Comparison of ENCODE assay signal across 26 mouse cellular contexts in genomic region chr9:53068166-53068565, GRCm38 (mm10).
"Had no signal": no experiment of that assay in that cellular context is flagged by ENCODE, and none has a peak within 500 bp of the region (broad histone marks: within the 10 kb centered on the region; RNA-seq: fewer than 3 reads in every experiment).

No protein-coding gene starts in this region.

- ATAC-seq: hindbrain, postnatal 0 days; intestine, embryonic 16.5 days had no signal

- H3K27me3 ChIP-seq: heart, embryonic 13.5 days; heart, embryonic 15.5 days; hindbrain, embryonic 13.5 days; hindbrain, embryonic 15.5 days; kidney, embryonic 15.5 days; limb, embryonic 13.5 days; limb, embryonic 15.5 days had no signal

- H3K9ac ChIP-seq: heart, embryonic 13.5 days; heart, embryonic 15.5 days; hindbrain, embryonic 13.5 days; hindbrain, embryonic 15.5 days; kidney, embryonic 15.5 days; limb, embryonic 13.5 days; limb, embryonic 15.5 days had no signal

- H3K9me3 ChIP-seq: heart, embryonic 13.5 days; heart, embryonic 15.5 days; hindbrain, embryonic 13.5 days; hindbrain, embryonic 15.5 days; kidney, embryonic 15.5 days; limb, embryonic 13.5 days; limb, embryonic 15.5 days had no signal

- DNase-seq: gastrocnemius, postnatal 14 days; gastrocnemius, postnatal 36 days; heart, adult 11 months; heart, adult 2 months; heart, postnatal 14 days; heart, postnatal 36 days; kidney, adult 11 months; kidney, adult 2 months; kidney, adult 9 months; kidney, postnatal 14 days; kidney, postnatal 4 days; layer of hippocampus, adult 9-11 months; layer of hippocampus, postnatal 36 days; left cerebral cortex, postnatal 4 days had no signal

- H3K36me3 ChIP-seq: heart, embryonic 13.5 days; heart, embryonic 15.5 days; hindbrain, embryonic 13.5 days; hindbrain, embryonic 15.5 days; kidney, embryonic 15.5 days; limb, embryonic 13.5 days; limb, embryonic 15.5 days had no signal

- H3K4me2 ChIP-seq: heart, embryonic 11.5 days; heart, embryonic 13.5 days; heart, embryonic 15.5 days; hindbrain, embryonic 13.5 days; hindbrain, embryonic 15.5 days; kidney, embryonic 15.5 days; limb, embryonic 13.5 days; limb, embryonic 15.5 days had no signal

- H3K27ac ChIP-seq: heart, adult 2 months; heart, embryonic 13.5 days; heart, embryonic 15.5 days; hindbrain, embryonic 13.5 days; hindbrain, embryonic 15.5 days; hindbrain, postnatal 0 days; kidney, embryonic 15.5 days; kidney, postnatal 0 days; layer of hippocampus, adult 2 months; limb, embryonic 13.5 days; limb, embryonic 15.5 days had no signal

- H3K4me3 ChIP-seq: heart, adult 2 months; heart, embryonic 13.5 days; heart, embryonic 15.5 days; hindbrain, embryonic 13.5 days; hindbrain, embryonic 15.5 days; kidney, embryonic 15.5 days; layer of hippocampus, adult 2 months; limb, embryonic 13.5 days; limb, embryonic 15.5 days had no signal
